Mouse (Mus musculus): ENCODE measurements around the gene Slc23a2. TPM values are rescaled to one million over a fixed set of nuclear protein-coding genes. Genes with fewer than 3 reads are reported as not detected.
A peak's percentile ranks its signal among the peaks of the same experiment; 100 is the strongest.

Slc23a2 gene
- polyA plus RNA-seq, 1 experiment from 2014 or later, result 9.7 TPM

DNA sequence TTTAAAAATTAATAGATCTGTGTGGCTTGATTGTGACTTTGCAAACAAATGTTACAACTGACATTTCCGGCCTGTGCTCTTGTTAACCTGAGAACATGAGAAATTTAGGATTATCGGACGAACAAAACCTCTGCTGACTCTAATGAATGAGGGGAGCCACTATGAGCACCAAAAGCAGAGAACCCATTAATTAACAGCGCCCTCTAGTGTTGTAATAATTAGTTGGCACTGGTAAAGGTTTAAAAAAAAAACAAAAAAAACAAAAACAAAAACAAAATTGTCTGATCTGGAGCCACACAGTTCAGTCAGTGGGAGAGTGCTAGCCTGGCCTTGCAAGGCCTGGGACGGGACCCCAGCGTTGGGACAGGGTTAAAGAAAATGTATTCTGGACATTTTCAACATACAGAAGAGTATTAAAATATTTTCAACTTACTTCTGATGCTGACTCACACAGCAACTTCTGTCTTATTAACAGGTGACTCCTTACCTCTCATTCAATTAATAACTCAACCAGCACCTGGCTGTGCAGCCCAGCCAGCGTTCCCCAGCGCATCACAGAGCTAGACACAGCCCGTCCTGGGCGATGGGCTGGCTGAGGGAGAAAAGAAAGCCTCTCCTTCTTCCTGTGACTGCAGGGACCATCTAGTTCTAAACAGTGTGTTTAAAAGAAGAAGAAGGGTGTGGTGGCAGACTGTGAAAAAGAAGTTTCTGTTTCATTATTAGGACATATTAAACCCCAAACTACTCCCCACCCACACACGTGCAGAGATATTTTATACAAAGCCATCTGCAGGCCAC lies 30.7 kb downstream of the Slc23a2 start:
- no peaks in the 10 kb centered on the region for H3K36me3 ChIP-seq (ENCODE audit: control insufficient read depth, insufficient read depth, low read length)
- H3K27ac ChIP-seq (replicated peaks; ENCODE audit: low read depth, low read length), result no peak overlapping the region
- H3K4me2 ChIP-seq (ENCODE audit: low read depth, severe bottlenecking), result no peak overlapping the region
- DNase-seq (ENCODE audit: low spot score) (no peak), ATAC-seq (ENCODE audit: insufficient number of reproducible peaks, low FRiP score, low TSS enrichment, low read depth) (no peak)
- no peak overlapping the region for H3K9ac ChIP-seq (ENCODE audit: low read length)
- no peak overlapping the region for H3K4me3 ChIP-seq (ENCODE audit: low read depth, low read length)
- WGBS, result 65% methylated on average over 11 of the region's 11 CpGs
- H3K9me3 ChIP-seq (ENCODE audit: control insufficient read depth, low read length), result no peaks in the 10 kb centered on the region
- no peaks in the 10 kb centered on the region for H3K27me3 ChIP-seq (ENCODE audit: control insufficient read depth, insufficient read depth, low read length)
- peaks cover 9% of the 10 kb centered on the region for H3K4me1 ChIP-seq (ENCODE audit: control insufficient read depth, insufficient read depth, low read length)

DNA sequence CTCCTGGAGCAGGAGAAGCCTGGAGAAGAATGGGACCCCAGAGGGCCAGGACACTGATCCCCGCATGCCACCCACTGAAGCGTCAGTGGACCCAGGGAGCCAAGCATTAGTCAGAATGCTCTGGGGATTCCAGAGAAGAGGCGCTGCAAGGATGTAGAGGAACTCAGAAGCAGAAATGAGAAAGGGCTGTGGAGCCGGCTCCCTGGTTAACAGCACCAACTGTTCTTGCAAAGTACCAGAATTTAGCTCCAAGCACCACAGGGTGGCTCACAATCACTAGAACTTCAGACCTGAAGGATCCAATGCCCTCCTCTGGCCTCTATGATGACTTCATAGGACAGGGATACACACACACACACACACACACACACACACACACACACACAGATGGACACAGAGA lies 32.6 kb downstream of the Slc23a2 start:
- Histone ChIP-seq H3K4me3 (ENCODE audit: low read depth, low read length) (no peak overlapping the region), H3K36me3 (ENCODE audit: control insufficient read depth, insufficient read depth, low read length) (no peaks in the 10 kb centered on the region), H3K9ac (ENCODE audit: low read length) (no peak overlapping the region), H3K27ac (replicated peaks; ENCODE audit: low read depth, low read length) (no peak overlapping the region), H3K9me3 (ENCODE audit: control insufficient read depth, low read length) (no peaks in the 10 kb centered on the region), H3K4me1 (ENCODE audit: control insufficient read depth, insufficient read depth, low read length) (peaks cover 9% of the 10 kb centered on the region), H3K27me3 (ENCODE audit: control insufficient read depth, insufficient read depth, low read length) (no peaks in the 10 kb centered on the region), H3K4me2 (ENCODE audit: low read depth, severe bottlenecking) (no peak overlapping the region)
- 83% methylated on average over 4 of the region's 4 CpGs for WGBS
- DNase-seq (ENCODE audit: low spot score), result no peak
- ATAC-seq (ENCODE audit: insufficient number of reproducible peaks, low FRiP score, low TSS enrichment, low read depth), result no peak

DNA sequence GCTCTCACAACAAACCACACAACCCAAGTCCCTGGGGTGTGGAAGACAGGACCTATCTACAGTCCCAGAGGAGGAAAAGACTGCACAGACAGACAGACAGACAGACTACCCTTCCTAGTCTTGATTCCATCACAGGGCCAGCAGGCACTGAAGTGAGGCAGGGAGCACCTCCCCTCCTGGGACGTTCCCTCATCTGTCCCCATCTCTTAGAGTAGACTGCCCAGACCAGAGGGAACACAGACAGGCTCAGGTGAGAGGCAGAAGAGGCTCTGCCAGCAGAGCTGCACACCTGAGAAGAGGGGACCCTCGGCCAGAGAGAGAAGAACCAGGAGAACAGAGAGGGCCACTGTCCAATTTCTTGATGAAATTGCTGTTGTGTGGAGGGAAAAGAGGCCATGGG lies 33.0 kb downstream of the Slc23a2 start:
- DNase-seq (ENCODE audit: low spot score) (no peak), ATAC-seq (ENCODE audit: insufficient number of reproducible peaks, low FRiP score, low TSS enrichment, low read depth) (no peak)
- H3K27ac ChIP-seq (replicated peaks; ENCODE audit: low read depth, low read length), result no peak overlapping the region
- no peaks in the 10 kb centered on the region for H3K36me3 ChIP-seq (ENCODE audit: control insufficient read depth, insufficient read depth, low read length)
- no peak overlapping the region for H3K4me2 ChIP-seq (ENCODE audit: low read depth, severe bottlenecking)
- no peaks in the 10 kb centered on the region for H3K27me3 ChIP-seq (ENCODE audit: control insufficient read depth, insufficient read depth, low read length)
- 63% methylated on average over 2 of the region's 2 CpGs for WGBS
- H3K4me1 ChIP-seq (ENCODE audit: control insufficient read depth, insufficient read depth, low read length), result peaks cover 9% of the 10 kb centered on the region
- H3K4me3 ChIP-seq (ENCODE audit: low read depth, low read length), result no peak overlapping the region
- no peaks in the 10 kb centered on the region for H3K9me3 ChIP-seq (ENCODE audit: control insufficient read depth, low read length)
- H3K9ac ChIP-seq (ENCODE audit: low read length), result no peak overlapping the region

GRCm38 (mm10) chr2:132111266-132111665 lies 33.6 kb downstream of the Slc23a2 start:
- Histone ChIP-seq H3K4me2 (ENCODE audit: low read depth, severe bottlenecking) (no peak overlapping the region), H3K4me3 (ENCODE audit: low read depth, low read length) (no peak overlapping the region), H3K27me3 (ENCODE audit: control insufficient read depth, insufficient read depth, low read length) (no peaks in the 10 kb centered on the region), H3K36me3 (ENCODE audit: control insufficient read depth, insufficient read depth, low read length) (no peaks in the 10 kb centered on the region), H3K4me1 (ENCODE audit: control insufficient read depth, insufficient read depth, low read length) (peaks cover 9% of the 10 kb centered on the region), H3K27ac (replicated peaks; ENCODE audit: low read depth, low read length) (no peak overlapping the region), H3K9ac (ENCODE audit: low read length) (no peak overlapping the region), H3K9me3 (ENCODE audit: control insufficient read depth, low read length) (no peaks in the 10 kb centered on the region)
- DNase-seq (ENCODE audit: low spot score) (peak; percentile 56), ATAC-seq (ENCODE audit: insufficient number of reproducible peaks, low FRiP score, low TSS enrichment, low read depth) (no peak)
- 54% methylated on average over 9 of the region's 9 CpGs for WGBS

- H3K9me3 ChIP-seq (ENCODE audit: control insufficient read depth, low read length), result no peaks in the 10 kb centered on the region
- no peak overlapping the region for H3K4me3 ChIP-seq (ENCODE audit: low read depth, low read length)
- WGBS, result 58% methylated on average over 3 of the region's 3 CpGs
- no peak overlapping the region for H3K27ac ChIP-seq (replicated peaks; ENCODE audit: low read depth, low read length)
- H3K4me1 ChIP-seq (ENCODE audit: control insufficient read depth, insufficient read depth, low read length), result peaks cover 9% of the 10 kb centered on the region
- DNase-seq (ENCODE audit: low spot score) (no peak), ATAC-seq (ENCODE audit: insufficient number of reproducible peaks, low FRiP score, low TSS enrichment, low read depth) (no peak)
- no peaks in the 10 kb centered on the region for H3K36me3 ChIP-seq (ENCODE audit: control insufficient read depth, insufficient read depth, low read length)
- H3K9ac ChIP-seq (ENCODE audit: low read length), result no peak overlapping the region
- no peaks in the 10 kb centered on the region for H3K27me3 ChIP-seq (ENCODE audit: control insufficient read depth, insufficient read depth, low read length)
- H3K4me2 ChIP-seq (ENCODE audit: low read depth, severe bottlenecking), result no peak overlapping the region
Measured at GRCm38 (mm10) chr2:132110702-132111101, 34.2 kb downstream of the Slc23a2 start.

DNA sequence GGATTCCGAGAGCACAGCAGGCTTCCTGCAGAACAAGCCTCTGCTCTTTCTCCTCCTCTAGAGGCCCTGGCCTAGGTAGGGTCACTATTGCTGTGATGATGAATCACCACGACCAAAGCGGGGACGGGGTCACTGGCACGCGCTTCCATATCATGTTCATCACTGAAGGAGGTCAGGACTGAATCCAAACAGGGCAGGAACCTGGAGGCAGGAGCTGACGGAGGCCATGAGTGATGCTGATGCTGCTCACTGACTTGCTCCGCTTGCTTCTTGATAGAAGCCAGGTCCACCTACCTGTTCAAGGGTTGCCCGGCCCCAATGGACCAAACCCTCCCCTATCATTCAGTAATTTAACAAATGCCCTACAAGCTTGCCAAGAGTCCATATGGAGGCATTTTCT lies 35.9 kb downstream of the Slc23a2 start:
- H3K27ac ChIP-seq (replicated peaks; ENCODE audit: low read depth, low read length), result no peak overlapping the region
- no peak overlapping the region for H3K4me3 ChIP-seq (ENCODE audit: low read depth, low read length)
- H3K36me3 ChIP-seq (ENCODE audit: control insufficient read depth, insufficient read depth, low read length), result no peaks in the 10 kb centered on the region
- H3K4me1 ChIP-seq (ENCODE audit: control insufficient read depth, insufficient read depth, low read length), result no peaks in the 10 kb centered on the region
- 89% methylated on average over 9 of the region's 9 CpGs for WGBS
- H3K9me3 ChIP-seq (ENCODE audit: control insufficient read depth, low read length), result no peaks in the 10 kb centered on the region
- H3K27me3 ChIP-seq (ENCODE audit: control insufficient read depth, insufficient read depth, low read length), result no peaks in the 10 kb centered on the region
- no peak overlapping the region for H3K9ac ChIP-seq (ENCODE audit: low read length)
- DNase-seq (ENCODE audit: low spot score) (no peak), ATAC-seq (ENCODE audit: insufficient number of reproducible peaks, low FRiP score, low TSS enrichment, low read depth) (no peak)
- no peak overlapping the region for H3K4me2 ChIP-seq (ENCODE audit: low read depth, severe bottlenecking)

DNA sequence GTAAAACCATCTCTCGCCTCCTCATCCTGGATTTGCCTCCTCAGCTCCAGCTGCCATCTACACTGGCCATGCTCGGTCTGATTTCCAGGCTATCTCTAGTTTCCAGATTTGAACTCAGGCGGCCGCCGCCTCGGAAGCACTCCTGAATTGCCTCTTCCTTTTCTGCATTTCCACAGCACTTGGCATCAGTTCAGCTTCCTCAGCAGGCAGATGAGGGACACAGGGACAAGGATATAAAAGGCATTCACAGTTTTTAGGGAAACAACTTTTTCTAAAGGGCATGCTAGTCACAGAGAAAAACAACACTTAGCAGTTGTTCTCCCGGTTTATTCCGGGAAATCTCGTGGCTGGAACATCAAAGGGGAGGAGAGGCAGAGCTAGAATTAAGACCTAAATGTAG lies 37.3 kb downstream of the Slc23a2 start:
- peaks cover 4% of the 10 kb centered on the region for H3K4me1 ChIP-seq (ENCODE audit: control insufficient read depth, insufficient read depth, low read length)
- H3K27ac ChIP-seq (replicated peaks; ENCODE audit: low read depth, low read length), result no peak overlapping the region
- H3K27me3 ChIP-seq (ENCODE audit: control insufficient read depth, insufficient read depth, low read length), result no peaks in the 10 kb centered on the region
- DNase-seq (ENCODE audit: low spot score) (no peak), ATAC-seq (ENCODE audit: insufficient number of reproducible peaks, low FRiP score, low TSS enrichment, low read depth) (no peak)
- no peaks in the 10 kb centered on the region for H3K36me3 ChIP-seq (ENCODE audit: control insufficient read depth, insufficient read depth, low read length)
- 59% methylated on average over 9 of the region's 9 CpGs for WGBS
- H3K9ac ChIP-seq (ENCODE audit: low read length), result no peak overlapping the region
- no peaks in the 10 kb centered on the region for H3K9me3 ChIP-seq (ENCODE audit: control insufficient read depth, low read length)
- no peak overlapping the region for H3K4me3 ChIP-seq (ENCODE audit: low read depth, low read length)
- H3K4me2 ChIP-seq (ENCODE audit: low read depth, severe bottlenecking), result no peak overlapping the region

DNA sequence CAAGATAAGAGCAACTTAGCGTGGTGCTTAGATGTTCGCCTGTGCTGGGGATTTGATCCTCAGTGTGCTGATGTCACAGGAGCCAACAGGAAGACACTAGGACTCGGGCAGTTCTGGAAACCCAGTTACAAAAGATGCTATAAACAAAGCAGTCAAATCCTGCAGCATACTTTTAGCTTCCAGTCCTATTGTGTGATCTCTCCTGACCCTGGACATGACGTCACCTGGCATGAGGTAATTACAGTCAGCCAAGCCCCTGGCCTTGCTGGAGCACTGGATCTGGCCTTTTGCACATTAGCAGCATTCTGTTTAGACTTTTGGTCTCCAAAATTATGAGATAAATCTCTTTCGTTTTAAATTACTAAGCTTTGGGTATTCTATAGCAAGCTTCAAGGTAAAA lies 38.8 kb downstream of the Slc23a2 start:
- Histone ChIP-seq H3K4me3 (ENCODE audit: low read depth, low read length) (no peak overlapping the region), H3K9me3 (ENCODE audit: control insufficient read depth, low read length) (no peaks in the 10 kb centered on the region), H3K27ac (replicated peaks; ENCODE audit: low read depth, low read length) (no peak overlapping the region), H3K4me1 (ENCODE audit: control insufficient read depth, insufficient read depth, low read length) (peaks cover 4% of the 10 kb centered on the region), H3K36me3 (ENCODE audit: control insufficient read depth, insufficient read depth, low read length) (no peaks in the 10 kb centered on the region), H3K9ac (ENCODE audit: low read length) (no peak overlapping the region), H3K27me3 (ENCODE audit: control insufficient read depth, insufficient read depth, low read length) (no peaks in the 10 kb centered on the region), H3K4me2 (ENCODE audit: low read depth, severe bottlenecking) (no peak overlapping the region)
- DNase-seq (ENCODE audit: low spot score) (no peak), ATAC-seq (ENCODE audit: insufficient number of reproducible peaks, low FRiP score, low TSS enrichment, low read depth) (no peak)
- WGBS, result 73% methylated on average over 5 of the region's 5 CpGs

DNA sequence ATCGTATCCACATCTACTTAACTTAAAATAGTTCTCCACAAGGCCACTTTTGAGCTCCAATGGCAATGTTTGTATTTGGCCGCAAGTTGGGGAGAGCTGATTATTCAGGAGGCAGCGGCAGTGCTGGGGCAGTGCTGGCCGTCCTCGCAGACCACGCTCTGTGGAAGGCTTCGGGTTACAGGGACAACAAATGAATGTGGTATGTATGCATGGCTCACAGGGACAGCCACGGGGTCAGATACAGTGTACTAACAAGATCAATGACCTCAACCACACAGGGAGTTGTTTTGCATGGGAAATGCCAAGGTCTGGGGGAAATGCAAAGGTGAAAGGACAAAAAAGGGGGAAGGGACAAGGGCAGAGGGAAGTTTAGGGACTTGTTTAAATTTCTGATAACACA lies 41.6 kb downstream of the Slc23a2 start:
- H3K27me3 ChIP-seq (ENCODE audit: control insufficient read depth, insufficient read depth, low read length), result no peaks in the 10 kb centered on the region
- 0 out of 2 replicates have a peak, but pooled peaks have one; percentile 57 for ATAC-seq (ENCODE audit: insufficient number of reproducible peaks, low FRiP score, low TSS enrichment, low read depth)
- peak; percentile 64 for DNase-seq (ENCODE audit: low spot score)
- no peaks in the 10 kb centered on the region for H3K36me3 ChIP-seq (ENCODE audit: control insufficient read depth, insufficient read depth, low read length)
- peaks cover 4% of the 10 kb centered on the region for H3K4me1 ChIP-seq (ENCODE audit: control insufficient read depth, insufficient read depth, low read length)
- H3K27ac ChIP-seq (replicated peaks; ENCODE audit: low read depth, low read length), result no peak overlapping the region
- no peak overlapping the region for H3K4me3 ChIP-seq (ENCODE audit: low read depth, low read length)
- 10% methylated on average over 8 of the region's 8 CpGs for WGBS
- no peak overlapping the region for H3K9ac ChIP-seq (ENCODE audit: low read length)
- H3K9me3 ChIP-seq (ENCODE audit: control insufficient read depth, low read length), result no peaks in the 10 kb centered on the region
- H3K4me2 ChIP-seq (ENCODE audit: low read depth, severe bottlenecking), result no peak overlapping the region
